Mouse (Mus musculus) hindbrain, embryonic 13.5 days (tissue): ENCODE data around the gene Gm20388. TPM values are rescaled to one million over a fixed set of nuclear protein-coding genes. Genes with fewer than 3 reads are reported as not detected.
"Not testable (repeated sequence)": the region's sequence is repeated elsewhere in the genome, so short reads cannot be mapped to it uniquely, and the experiment has no call there.

Source experiments
- ATAC-seq: fragments of 200-750 bp; cut with Nextera tagmentation; 2 replicates; pipeline ENCODE4 v1.8.0; 2017; ENCODE audit warnings: moderate TSS enrichment; ENCODE audit not compliant: low FRiP score
- H3K27ac ChIP-seq: fragments of 300-500 bp; sonication (generic); 2 replicates; pipeline ENCODE4 v1.5.1; 2015; ENCODE audit warnings: inconsistent platforms, mild to moderate bottlenecking, moderate library complexity
- H3K27me3 ChIP-seq: fragments of 300-500 bp; sonication (generic); 2 replicates; pipeline ENCODE4 v1.6.1; 2015; ENCODE audit warnings: mild to moderate bottlenecking, inconsistent platforms
- H3K36me3 ChIP-seq: fragments of 300-500 bp; sonication (generic); 2 replicates; pipeline ENCODE4 v1.6.1; 2015; ENCODE audit warnings: mild to moderate bottlenecking, inconsistent platforms
- H3K4me1 ChIP-seq: fragments of 300-500 bp; sonication (generic); replicated peaks from 2 replicates; pipeline ENCODE4 v1.6.1; 2015; ENCODE audit warnings: inconsistent platforms
- H3K4me2 ChIP-seq: fragments of 300-500 bp; sonication (generic); 2 replicates; pipeline ENCODE4 v1.6.1; 2015; ENCODE audit warnings: inconsistent platforms, mild to moderate bottlenecking, moderate library complexity
- H3K4me3 ChIP-seq: fragments of 300-500 bp; sonication (generic); 2 replicates; pipeline ENCODE4 v1.5.1; 2015; ENCODE audit warnings: mild to moderate bottlenecking, inconsistent platforms
- H3K9ac ChIP-seq: fragments of 300-500 bp; sonication (generic); 2 replicates; pipeline ENCODE4 v1.6.1; 2015; ENCODE audit warnings: mild to moderate bottlenecking, inconsistent platforms
- H3K9me3 ChIP-seq: fragments of 300-500 bp; sonication (generic); 2 replicates; pipeline ENCODE4 v1.6.1; 2016; ENCODE audit warnings: inconsistent platforms
- WGBS: fragments of 180-500 bp; shearing (Covaris S2); methylation state at CpG from one replicate; pipeline ENCODE4 v1.1.7; 2015; 5-methylcytosine and 5-hydroxymethylcytosine counted together
- polyA plus RNA-seq: library from polyadenylated mRNA; unstranded; fragments of >200 nt; fragmentation: Nextera tagmentation; extraction: Ambion mirVana; gene quantifications from 2 replicates; pipeline ENCODE4 v1.2.1, GENCODE M21; 2015

Gm20388 gene
- polyA plus RNA-seq, 1 experiment from 2014 or later = 1.9 TPM

DNA sequence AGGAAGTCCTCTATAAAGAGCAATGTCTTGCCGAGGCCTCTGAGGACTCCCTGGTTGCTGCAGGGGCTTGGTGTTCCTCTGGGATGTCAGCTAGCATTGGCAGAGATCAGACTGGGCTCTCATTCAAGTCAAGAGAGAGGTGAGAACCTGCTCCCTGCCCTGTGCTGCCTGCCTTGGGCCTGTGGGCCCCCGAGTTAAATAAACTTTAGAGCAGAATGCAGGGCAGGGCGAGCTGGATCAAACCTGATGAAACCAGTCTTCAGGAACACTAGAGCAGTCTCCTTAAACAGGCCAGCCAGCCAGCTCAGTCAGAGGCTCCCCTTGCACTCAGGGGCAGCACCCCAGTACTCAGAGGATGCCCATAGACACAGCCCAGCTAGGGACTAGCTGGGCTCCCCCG, 3361.3 kb downstream of the Gm20388 start:
- Histone ChIP-seq H3K9ac (peak overlapping the region; percentile 53; the same call in 1 of the 2 replicates), H3K27me3 (no peaks in the 10 kb centered on the region), H3K36me3 (peaks cover 43% of the 10 kb centered on the region), H3K4me2 (no peak overlapping the region), H3K9me3 (no peaks in the 10 kb centered on the region), H3K27ac (no peak overlapping the region), H3K4me3 (no peak overlapping the region), H3K4me1 (no peaks in the 10 kb centered on the region)
- ATAC-seq = no peak
- WGBS = 72% methylated on average over 4 of the region's 4 CpGs

- Histone ChIP-seq H3K4me3 (no peak overlapping the region), H3K36me3 (peaks cover 17% of the 10 kb centered on the region), H3K4me2 (no peak overlapping the region), H3K27ac (no peak overlapping the region), H3K4me1 (no peaks in the 10 kb centered on the region), H3K9ac (no peak overlapping the region), H3K27me3 (no peaks in the 10 kb centered on the region), H3K9me3 (no peaks in the 10 kb centered on the region)
- no peak for ATAC-seq
- 87% methylated on average over 5 of the region's 5 CpGs for WGBS
Observed at GRCm38 (mm10) chr8:123274447-123274846, 3363.8 kb downstream of the Gm20388 start.

GRCm38 (mm10) chr8:123275096-123275495, 3364.5 kb downstream of the Gm20388 start:
- Histone ChIP-seq H3K9me3 (no peaks in the 10 kb centered on the region), H3K9ac (no peak overlapping the region), H3K36me3 (peaks cover 11% of the 10 kb centered on the region), H3K4me3 (no peak overlapping the region), H3K4me1 (no peaks in the 10 kb centered on the region), H3K27ac (no peak overlapping the region), H3K27me3 (no peaks in the 10 kb centered on the region), H3K4me2 (no peak overlapping the region)
- WGBS = 95% methylated on average over 12 of the region's 12 CpGs
- no peak for ATAC-seq

GRCm38 (mm10) chr8:123278445-123278844, 3367.8 kb downstream of the Gm20388 start:
- WGBS = 77% methylated on average over 7 of the region's 7 CpGs
- no peak overlapping the region for H3K27ac ChIP-seq
- H3K9me3 ChIP-seq = no peaks in the 10 kb centered on the region
- H3K27me3 ChIP-seq = no peaks in the 10 kb centered on the region
- H3K9ac ChIP-seq = no peak overlapping the region
- H3K4me2 ChIP-seq = no peak overlapping the region
- no peak for ATAC-seq
- no peak overlapping the region for H3K4me3 ChIP-seq
- H3K4me1 ChIP-seq = no peaks in the 10 kb centered on the region
- peaks cover 4% of the 10 kb centered on the region; the same call in 1 of the 2 replicates for H3K36me3 ChIP-seq

- no peak overlapping the region for H3K4me3 ChIP-seq
- no peaks in the 10 kb centered on the region for H3K4me1 ChIP-seq
- H3K36me3 ChIP-seq = peaks cover 4% of the 10 kb centered on the region; the same call in 1 of the 2 replicates
- no peak overlapping the region for H3K4me2 ChIP-seq
- H3K27me3 ChIP-seq = no peaks in the 10 kb centered on the region
- WGBS = 93% methylated on average over 4 of the region's 4 CpGs
- no peak overlapping the region for H3K9ac ChIP-seq
- no peak overlapping the region for H3K27ac ChIP-seq
- ATAC-seq = no peak
- no peaks in the 10 kb centered on the region for H3K9me3 ChIP-seq
Observed at GRCm38 (mm10) chr8:123279828-123280227, 3369.2 kb downstream of the Gm20388 start.

DNA sequence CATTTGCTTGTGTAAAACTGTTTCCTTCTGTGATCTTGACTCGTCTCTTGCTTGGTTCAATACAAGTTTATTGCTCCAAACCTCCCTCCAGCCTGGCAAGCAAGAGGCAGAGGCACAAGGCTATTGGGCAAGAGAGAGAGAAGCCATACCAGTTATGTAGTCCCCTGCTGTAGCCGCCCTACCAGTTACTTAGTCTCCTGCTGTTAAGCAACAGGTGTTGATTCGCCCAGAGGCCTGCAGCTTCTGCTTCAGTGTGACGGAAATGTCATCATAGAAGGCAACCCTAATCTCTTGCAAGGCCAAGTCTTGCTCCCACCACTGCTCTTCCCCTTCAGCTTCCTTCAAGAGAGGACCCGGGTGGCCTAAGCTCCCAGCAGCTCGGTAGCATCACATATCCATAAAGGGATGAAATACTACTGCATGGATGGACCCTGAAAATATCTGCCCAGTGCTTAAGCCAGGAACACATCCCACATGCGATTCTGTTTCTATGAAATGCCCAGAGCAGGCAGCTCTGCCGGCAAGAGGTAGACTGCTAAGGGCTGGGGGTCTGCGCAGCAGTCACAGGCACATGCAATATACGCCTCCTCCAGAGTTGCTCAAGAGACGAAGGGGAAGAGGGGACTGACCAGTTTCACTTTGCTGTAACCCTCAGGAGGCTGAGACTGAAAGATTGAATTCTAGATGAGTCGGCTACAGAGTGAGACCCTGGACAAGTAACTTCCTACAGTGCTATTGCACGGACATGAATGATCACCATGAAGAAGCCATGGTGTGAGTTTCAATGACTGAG, 3369.9 kb downstream of the Gm20388 start:
- Histone ChIP-seq H3K9ac (no peak overlapping the region), H3K27me3 (no peaks in the 10 kb centered on the region), H3K9me3 (no peaks in the 10 kb centered on the region), H3K4me2 (no peak overlapping the region), H3K27ac (no peak overlapping the region), H3K36me3 (peaks cover 4% of the 10 kb centered on the region; the same call in 1 of the 2 replicates), H3K4me1 (no peaks in the 10 kb centered on the region), H3K4me3 (no peak overlapping the region)
- no peak for ATAC-seq
- WGBS = 86% methylated on average over 13 of the region's 13 CpGs

GRCm38 (mm10) chr8:123282994-123283393, 3372.4 kb downstream of the Gm20388 start:
- not testable (repeated sequence) for H3K4me1 ChIP-seq, ATAC-seq, H3K4me2 ChIP-seq, H3K27ac ChIP-seq, H3K27me3 ChIP-seq, H3K9ac ChIP-seq, H3K4me3 ChIP-seq, H3K36me3 ChIP-seq, H3K9me3 ChIP-seq
- 90% methylated on average over 6 of the region's 6 CpGs for WGBS

- no peaks in the 10 kb centered on the region for H3K9me3 ChIP-seq
- no peak for ATAC-seq
- 94% methylated on average over 7 of the region's 7 CpGs for WGBS
Observed at GRCm38 (mm10) chr8:123283991-123284390, 3373.3 kb downstream of the Gm20388 start.

GRCm38 (mm10) chr8:123284493-123284892, 3373.9 kb downstream of the Gm20388 start:
- no peak for ATAC-seq
- Histone ChIP-seq H3K4me3 (no peak overlapping the region), H3K27me3 (no peaks in the 10 kb centered on the region), H3K9me3 (no peaks in the 10 kb centered on the region), H3K4me1 (no peaks in the 10 kb centered on the region), H3K9ac (no peak overlapping the region), H3K4me2 (no peak overlapping the region), H3K27ac (no peak overlapping the region), H3K36me3 (peaks cover 7% of the 10 kb centered on the region)
- WGBS = 94% methylated on average over 5 of the region's 5 CpGs

More at GRCm38 (mm10) chr8:123283991-123284390, 3373.3 kb downstream of the Gm20388 start:
- H3K9ac ChIP-seq = no peak overlapping the region
- no peak overlapping the region for H3K27ac ChIP-seq
- no peaks in the 10 kb centered on the region for H3K27me3 ChIP-seq
- H3K4me2 ChIP-seq = no peak overlapping the region
- H3K4me1 ChIP-seq = no peaks in the 10 kb centered on the region
- H3K4me3 ChIP-seq = no peak overlapping the region
- H3K36me3 ChIP-seq = peaks cover 7% of the 10 kb centered on the region

DNA sequence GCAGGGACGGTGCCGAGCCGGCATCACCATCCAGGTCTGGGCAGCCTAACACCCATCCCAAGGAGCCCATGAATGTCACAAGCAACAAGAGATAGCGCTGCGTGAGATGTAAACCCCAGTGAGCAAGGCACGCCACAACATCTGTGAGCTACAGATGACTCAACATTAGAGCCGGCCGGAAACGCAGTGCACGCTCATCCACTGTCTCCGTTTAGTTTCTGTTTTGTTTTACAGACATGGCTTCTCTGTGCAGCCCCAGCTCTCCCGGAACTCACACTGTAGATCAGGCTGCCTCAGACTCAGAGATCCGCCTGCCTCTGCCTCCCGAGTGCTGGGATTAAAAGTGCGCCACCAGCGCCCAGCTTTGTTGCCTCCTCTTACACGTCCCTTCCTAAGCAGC, 3376.7 kb downstream of the Gm20388 start:
- WGBS = 97% methylated on average over 17 of the region's 17 CpGs

GRCm38 (mm10) chr8:123290166-123290565, 3379.5 kb downstream of the Gm20388 start:
- no peaks in the 10 kb centered on the region for H3K27me3 ChIP-seq
- peaks cover 3% of the 10 kb centered on the region for H3K36me3 ChIP-seq
- H3K9ac ChIP-seq = no peak overlapping the region
- H3K27ac ChIP-seq = no peak overlapping the region
- H3K4me2 ChIP-seq = no peak overlapping the region
- WGBS = 81% methylated on average over 3 of the region's 4 CpGs
- no peaks in the 10 kb centered on the region for H3K9me3 ChIP-seq
- H3K4me3 ChIP-seq = no peak overlapping the region
- H3K4me1 ChIP-seq = no peaks in the 10 kb centered on the region
- ATAC-seq = no peak

More for the DNA sequence above, 3376.7 kb downstream of the Gm20388 start:
- H3K4me2 ChIP-seq = no peak overlapping the region
- H3K27ac ChIP-seq = no peak overlapping the region
- no peak for ATAC-seq
- no peaks in the 10 kb centered on the region for H3K27me3 ChIP-seq
- no peak overlapping the region; the same call in 1 of the 2 replicates for H3K9ac ChIP-seq
- no peak overlapping the region for H3K4me3 ChIP-seq
- no peaks in the 10 kb centered on the region for H3K4me1 ChIP-seq
- H3K9me3 ChIP-seq = no peaks in the 10 kb centered on the region
- H3K36me3 ChIP-seq = peaks cover 3% of the 10 kb centered on the region

DNA sequence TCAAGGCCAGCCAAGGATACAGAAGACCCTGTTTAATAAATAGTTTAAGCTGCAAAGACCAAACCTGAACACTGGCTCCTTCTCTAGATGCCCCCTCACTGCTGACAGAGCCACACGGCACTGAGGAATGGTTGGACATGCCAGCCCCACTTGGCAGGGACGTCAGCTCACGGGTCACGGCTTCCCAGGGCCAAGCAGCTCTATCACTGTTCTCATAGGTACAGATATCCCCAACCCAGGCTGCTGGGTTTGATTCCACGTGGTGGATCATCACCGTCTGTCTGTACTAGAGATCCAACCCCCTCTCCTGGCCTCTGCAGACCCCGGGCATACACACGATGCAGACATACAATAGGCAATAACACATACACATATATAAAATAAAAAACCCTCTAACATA, 3380.0 kb downstream of the Gm20388 start:
- no peak for ATAC-seq
- H3K4me2 ChIP-seq = no peak overlapping the region
- no peaks in the 10 kb centered on the region for H3K4me1 ChIP-seq
- 95% methylated on average over 8 of the region's 8 CpGs for WGBS
- H3K9me3 ChIP-seq = no peaks in the 10 kb centered on the region
- peaks cover 3% of the 10 kb centered on the region for H3K36me3 ChIP-seq
- H3K27me3 ChIP-seq = no peaks in the 10 kb centered on the region
- H3K9ac ChIP-seq = no peak overlapping the region
- H3K27ac ChIP-seq = no peak overlapping the region
- H3K4me3 ChIP-seq = no peak overlapping the region

- 90% methylated on average over 8 of the region's 8 CpGs for WGBS
- no peak overlapping the region for H3K4me2 ChIP-seq
- no peak for ATAC-seq
Observed at GRCm38 (mm10) chr8:123291716-123292115, 3381.1 kb downstream of the Gm20388 start.

More at GRCm38 (mm10) chr8:123291716-123292115, 3381.1 kb downstream of the Gm20388 start:
- no peak overlapping the region for H3K27ac ChIP-seq
- H3K27me3 ChIP-seq = no peaks in the 10 kb centered on the region
- H3K36me3 ChIP-seq = peaks cover 7% of the 10 kb centered on the region
- no peaks in the 10 kb centered on the region for H3K4me1 ChIP-seq
- H3K4me3 ChIP-seq = no peak overlapping the region
- H3K9me3 ChIP-seq = no peaks in the 10 kb centered on the region
- no peak overlapping the region for H3K9ac ChIP-seq
